Mouse (Mus musculus): ENCODE measurements around the gene Unc13d. TPM values are rescaled to one million over a fixed set of nuclear protein-coding genes. Genes with fewer than 3 reads are reported as not detected.
A peak's percentile ranks its signal among the peaks of the same experiment; 100 is the strongest.

Gene Unc13d
- polyA plus RNA-seq, 1 experiment: 56.4 TPM

DNA sequence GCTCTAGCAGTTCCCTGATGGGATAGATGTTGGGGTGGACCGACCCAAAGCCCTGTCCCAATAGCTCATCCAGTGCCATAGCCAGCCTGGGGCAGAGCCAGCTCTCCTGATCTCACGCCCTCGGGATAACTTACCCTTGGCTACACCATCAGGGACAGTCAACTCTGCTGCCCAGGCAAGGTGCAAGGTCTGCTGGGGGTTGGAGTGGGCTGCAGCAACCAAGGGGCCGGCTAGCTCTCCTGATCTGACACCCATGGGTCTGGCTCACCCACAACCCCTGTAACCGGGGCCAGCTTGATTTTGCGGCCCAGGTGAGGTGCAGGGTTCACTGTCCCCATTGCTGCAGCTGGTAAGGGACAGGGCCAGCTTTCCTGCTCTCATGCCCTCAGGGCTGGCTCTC, 13.8 kb upstream of the Unc13d start:
- Histone ChIP-seq H3K4me1 (ENCODE audit: control insufficient read depth, insufficient read depth, low read length) (peaks cover 10% of the 10 kb centered on the region), H3K4me3 (replicated peaks; ENCODE audit: extremely low read depth, low read depth, low read length) (no peak overlapping the region)
- WGBS: 90% methylated on average over 6 of the region's 6 CpGs
- DNase-seq: no peak
- TF ChIP-seq CTCF (IDR thresholded peaks at IDR 0.05; ENCODE audit: insufficient read depth, low read length) (no peak), POLR2A (IDR thresholded peaks at IDR 0.05; ENCODE audit: borderline replicate concordance, extremely low read depth, low read depth, low read length) (no peak)

DNA sequence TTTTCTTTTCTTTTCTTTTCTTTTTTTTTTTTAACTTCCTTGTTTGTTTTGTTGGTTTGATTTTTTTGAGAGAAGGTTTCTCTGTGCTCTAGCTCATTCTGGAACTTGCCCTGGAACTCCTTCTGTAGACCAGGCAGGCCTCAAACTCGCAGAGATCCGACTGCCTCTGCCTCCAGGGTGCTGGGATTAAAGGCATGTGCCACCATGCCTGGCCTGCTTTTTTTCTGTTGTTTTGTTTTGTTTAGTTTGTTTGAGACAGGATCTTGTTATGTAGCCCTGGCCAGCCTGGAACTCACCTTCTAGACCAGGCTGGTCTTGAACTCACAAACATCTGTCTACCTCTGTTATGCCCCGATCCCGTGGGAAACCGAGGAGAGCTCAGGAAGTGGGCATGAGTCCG, 11.8 kb upstream of the Unc13d start:
- 89% methylated on average over 6 of the region's 6 CpGs for WGBS
- TF ChIP-seq CTCF (IDR thresholded peaks at IDR 0.05; ENCODE audit: insufficient read depth, low read length): no peak
- no peak for TF ChIP-seq POLR2A (IDR thresholded peaks at IDR 0.05; ENCODE audit: borderline replicate concordance, extremely low read depth, low read depth, low read length)

DNA sequence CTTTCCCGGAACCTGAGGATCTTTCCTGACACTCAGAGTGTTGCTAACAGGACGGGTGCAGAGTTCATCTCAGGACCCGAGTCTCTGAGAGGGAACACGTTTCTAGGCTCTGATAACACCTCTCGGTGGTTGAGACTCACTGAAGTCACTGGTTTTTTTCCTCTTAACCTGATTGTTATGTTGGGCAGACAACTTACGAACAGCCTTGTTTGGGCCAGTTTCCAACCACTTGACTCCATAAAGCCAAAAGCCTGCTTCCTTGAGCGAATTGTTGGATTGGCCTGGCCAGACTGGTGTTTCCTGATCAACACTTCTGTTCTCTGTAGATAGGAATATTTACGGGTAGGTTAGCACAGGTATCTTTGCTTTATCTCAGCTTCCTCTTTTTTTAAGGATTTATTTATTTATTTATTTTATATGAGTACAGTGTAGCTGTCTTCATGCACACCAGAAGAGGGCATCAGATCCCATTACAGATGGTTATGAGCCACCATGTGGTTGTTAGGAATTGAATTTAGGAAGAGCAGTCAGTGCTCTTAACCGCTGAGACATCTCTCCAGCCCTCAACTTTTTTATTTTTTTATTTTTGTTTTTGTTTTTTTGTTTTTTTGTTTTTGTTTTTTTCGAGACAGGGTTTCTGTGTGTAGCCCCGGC, 11.1 kb upstream of the Unc13d start:
- DNase-seq: no peak
- WGBS: 50% methylated on average over 11 of the region's 11 CpGs
- H3K4me1 ChIP-seq (ENCODE audit: control insufficient read depth, insufficient read depth, low read length): peaks cover 15% of the 10 kb centered on the region
- H3K4me3 ChIP-seq (replicated peaks; ENCODE audit: extremely low read depth, low read depth, low read length): no peak overlapping the region
- TF ChIP-seq POLR2A (IDR thresholded peaks at IDR 0.05; ENCODE audit: borderline replicate concordance, extremely low read depth, low read depth, low read length): no peak
- no peak for TF ChIP-seq CTCF (IDR thresholded peaks at IDR 0.05; ENCODE audit: insufficient read depth, low read length)

More for the DNA sequence above, 11.8 kb upstream of the Unc13d start:
- Histone ChIP-seq H3K4me1 (ENCODE audit: control insufficient read depth, insufficient read depth, low read length) (peaks cover 16% of the 10 kb centered on the region), H3K4me3 (replicated peaks; ENCODE audit: extremely low read depth, low read depth, low read length) (no peak overlapping the region)
- no peak for DNase-seq

DNA sequence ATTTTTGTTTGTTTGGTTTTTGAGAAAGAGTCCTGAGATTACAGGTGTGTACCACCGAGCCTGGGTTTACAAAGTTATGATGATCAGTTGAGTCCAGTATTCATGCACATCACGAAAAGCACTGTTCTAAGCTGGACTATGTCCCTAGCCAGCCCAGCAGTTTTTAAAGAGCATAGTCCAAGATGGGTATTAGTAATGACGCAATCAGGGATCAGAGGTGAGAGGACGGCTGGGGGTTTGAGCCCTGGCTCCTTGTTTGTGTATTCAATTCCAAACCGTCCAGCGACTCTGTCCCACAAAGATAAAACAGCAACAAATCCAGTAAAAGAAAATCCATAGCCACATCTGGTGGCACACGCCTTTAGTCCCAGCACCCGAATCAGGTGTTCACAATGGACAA, 10.4 kb upstream of the Unc13d start:
- H3K4me1 ChIP-seq (ENCODE audit: control insufficient read depth, insufficient read depth, low read length): peaks cover 9% of the 10 kb centered on the region
- no peak overlapping the region for H3K4me3 ChIP-seq (replicated peaks; ENCODE audit: extremely low read depth, low read depth, low read length)
- TF ChIP-seq CTCF (IDR thresholded peaks at IDR 0.05; ENCODE audit: insufficient read depth, low read length): no peak
- no peak for TF ChIP-seq POLR2A (IDR thresholded peaks at IDR 0.05; ENCODE audit: borderline replicate concordance, extremely low read depth, low read depth, low read length)
- DNase-seq: no peak
- WGBS: 66% methylated on average over 8 of the region's 8 CpGs

DNA sequence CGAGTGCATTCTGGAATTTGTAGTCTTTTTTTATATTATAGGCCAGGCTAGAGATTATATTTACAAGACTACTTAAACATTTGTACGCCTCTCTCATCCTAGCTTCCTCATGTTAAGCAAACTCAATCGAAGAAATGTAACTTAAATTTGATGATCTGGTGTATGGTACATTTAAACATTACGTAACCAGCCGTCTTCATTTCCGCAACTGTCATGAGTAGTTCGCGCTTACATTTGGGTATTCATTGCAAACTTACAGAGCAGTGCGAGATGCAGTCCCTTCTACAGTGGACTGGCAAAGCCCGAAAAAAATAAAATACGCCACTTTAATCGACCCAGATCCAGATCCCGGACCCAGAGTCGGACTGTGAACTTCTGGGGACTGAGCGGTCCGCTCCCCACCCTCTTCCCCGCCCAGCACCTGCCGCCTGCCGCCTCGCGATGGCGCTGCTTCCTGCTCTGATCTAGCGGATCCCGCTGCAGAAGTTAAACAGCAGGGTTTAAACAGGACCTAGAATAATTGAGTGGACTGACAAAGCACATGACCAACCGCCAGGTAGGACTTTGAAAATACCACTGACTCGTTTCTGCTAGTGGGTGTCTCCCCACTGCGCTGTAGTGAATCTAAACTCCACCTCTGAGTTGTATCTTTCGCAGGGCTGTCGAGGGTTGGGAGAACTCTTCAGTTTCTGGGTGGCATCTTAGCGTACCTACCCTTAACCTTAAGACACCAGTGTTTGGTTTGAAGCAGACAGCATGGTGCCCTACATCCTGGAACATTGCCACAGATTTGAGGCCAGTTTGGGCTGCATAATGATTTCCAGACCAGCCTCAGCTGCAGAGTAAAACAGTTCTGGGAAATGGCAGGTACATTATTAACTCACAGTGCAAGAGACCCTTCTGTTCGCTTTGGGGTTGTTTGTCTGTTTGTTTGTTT, 9.7 kb upstream of the Unc13d start:
- peak; percentile 91 for DNase-seq
- WGBS: 2% methylated on average over 31 of the region's 31 CpGs

DNA sequence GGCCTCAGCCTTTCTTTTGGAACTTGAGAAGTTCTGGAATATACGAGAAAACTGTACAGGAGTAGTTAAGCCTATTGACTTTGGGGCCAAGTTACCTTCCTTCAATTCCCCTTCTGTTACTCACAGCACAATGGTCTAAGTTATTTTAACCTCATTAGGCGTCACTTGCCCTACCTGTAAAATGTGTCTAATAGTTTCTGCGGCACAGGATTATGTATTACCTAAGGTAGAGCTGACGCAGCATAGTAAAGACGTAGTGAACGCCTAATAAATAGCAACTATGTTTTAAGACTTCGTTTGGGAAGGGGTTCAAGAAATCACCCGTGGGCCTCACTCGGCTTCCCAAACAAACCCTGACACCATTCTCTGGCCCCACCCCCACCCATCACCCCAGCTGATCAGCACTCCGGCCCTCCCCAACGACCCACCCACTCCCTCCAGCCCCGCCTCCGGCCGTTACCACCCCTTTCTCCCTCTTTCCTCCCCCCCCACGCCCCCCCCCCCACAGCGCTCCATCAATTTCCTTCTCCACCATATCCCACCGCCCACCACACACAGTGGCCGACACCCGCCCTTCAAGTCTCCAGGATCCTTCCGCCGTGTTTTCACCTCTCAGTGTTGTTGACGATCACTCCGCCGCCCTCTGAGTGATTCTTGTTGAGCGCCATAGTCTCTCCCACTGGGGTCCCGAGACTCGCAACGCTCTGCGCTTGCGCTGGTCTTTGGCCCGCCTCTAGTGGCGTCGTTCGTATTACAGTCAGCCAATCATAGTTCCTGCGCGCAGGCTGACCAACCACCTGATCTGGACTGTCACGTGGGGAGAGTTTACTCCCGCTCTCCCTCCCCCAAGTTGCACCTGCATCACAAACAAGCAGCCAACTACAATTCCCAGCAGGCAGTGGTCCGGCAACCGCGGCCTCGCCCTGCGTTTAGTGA, 8.8 kb upstream of the Unc13d start, which contains the start of gene Wbp2:
Wbp2 (minus strand) TSS at position 738 of the 936 bp plus-strand sequence.
- WGBS: 3% methylated on average over 41 of the region's 43 CpGs
- DNase-seq: peak; percentile 96
- TF ChIP-seq POLR2A (IDR thresholded peaks at IDR 0.05; ENCODE audit: borderline replicate concordance, extremely low read depth, low read depth, low read length): peak; percentile 96
- no peak for TF ChIP-seq CTCF (IDR thresholded peaks at IDR 0.05; ENCODE audit: insufficient read depth, low read length)
- Histone ChIP-seq H3K4me3 (replicated peaks; ENCODE audit: extremely low read depth, low read depth, low read length) (peak within 1 kb of the TSS; percentile 90), H3K4me1 (ENCODE audit: control insufficient read depth, insufficient read depth, low read length) (peaks cover 9% of the 10 kb centered on the region)

More for the DNA sequence above, 9.7 kb upstream of the Unc13d start:
- peak overlapping the region; percentile 62 for H3K4me3 ChIP-seq (replicated peaks; ENCODE audit: extremely low read depth, low read depth, low read length)
- peaks cover 9% of the 10 kb centered on the region for H3K4me1 ChIP-seq (ENCODE audit: control insufficient read depth, insufficient read depth, low read length)
- peak; percentile 76 for TF ChIP-seq CTCF (IDR thresholded peaks at IDR 0.05; ENCODE audit: insufficient read depth, low read length)
- peak; percentile 54; the same call in 1 of the 2 replicates for TF ChIP-seq POLR2A (IDR thresholded peaks at IDR 0.05; ENCODE audit: borderline replicate concordance, extremely low read depth, low read depth, low read length)

DNA sequence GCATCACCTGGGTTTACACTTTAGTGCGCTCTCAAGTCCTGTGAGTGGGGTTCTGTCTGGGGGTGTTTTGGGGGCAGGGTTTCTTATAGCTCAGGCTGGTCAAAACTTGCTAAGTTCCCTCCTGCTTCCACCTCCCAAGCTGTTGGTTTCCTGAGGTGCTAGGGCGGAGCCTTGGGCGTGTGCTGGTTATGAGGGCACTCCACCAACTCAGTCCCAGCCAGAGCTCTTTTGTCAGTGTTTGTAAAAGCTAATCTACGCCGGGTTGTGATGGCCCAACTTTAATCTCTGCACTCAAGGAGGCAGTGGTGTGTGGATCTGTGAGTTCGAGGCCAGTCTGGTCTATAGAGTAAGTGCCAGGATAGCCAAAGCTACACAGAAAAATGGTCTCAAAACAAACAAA, 6.4 kb upstream of the Unc13d start:
- WGBS: 68% methylated on average over 6 of the region's 6 CpGs
- H3K4me1 ChIP-seq (ENCODE audit: control insufficient read depth, insufficient read depth, low read length): peaks cover 9% of the 10 kb centered on the region
- TF ChIP-seq POLR2A (IDR thresholded peaks at IDR 0.05; ENCODE audit: borderline replicate concordance, extremely low read depth, low read depth, low read length) (no peak), CTCF (IDR thresholded peaks at IDR 0.05; ENCODE audit: insufficient read depth, low read length) (no peak)
- no peak for DNase-seq
- no peak overlapping the region for H3K4me3 ChIP-seq (replicated peaks; ENCODE audit: extremely low read depth, low read depth, low read length)

DNA sequence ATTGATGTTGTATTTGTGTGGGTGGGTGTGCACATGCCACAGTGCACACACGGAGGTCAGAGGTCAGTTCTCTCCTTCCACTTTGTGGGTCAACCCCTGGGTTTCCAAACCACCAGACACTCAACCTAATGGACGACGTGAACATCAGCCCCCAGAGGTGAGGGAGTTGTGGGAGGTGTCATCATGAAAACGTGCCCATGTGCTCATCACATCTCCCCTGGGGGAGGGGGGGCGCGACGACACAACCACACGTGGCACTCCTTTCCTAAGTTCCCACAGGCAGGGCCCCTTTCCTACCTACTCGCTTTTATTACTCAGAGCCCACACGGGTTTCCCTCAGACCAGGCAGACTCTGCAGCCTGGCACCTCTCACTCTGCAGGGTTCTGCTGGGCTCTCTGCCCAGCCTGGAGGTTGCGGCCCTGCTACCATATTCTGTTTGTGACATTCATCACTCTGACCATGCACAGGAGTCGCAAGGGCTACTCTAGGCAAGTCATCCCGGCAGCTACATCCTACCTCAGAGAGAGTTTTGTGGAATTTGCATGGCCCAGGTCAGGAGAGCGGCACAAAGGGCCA, 5.4 kb upstream of the Unc13d start:
- H3K4me1 ChIP-seq (ENCODE audit: control insufficient read depth, insufficient read depth, low read length): peaks cover 12% of the 10 kb centered on the region
- 86% methylated on average over 14 of the region's 14 CpGs for WGBS
- no peak for DNase-seq
- H3K4me3 ChIP-seq (replicated peaks; ENCODE audit: extremely low read depth, low read depth, low read length): no peak overlapping the region
- TF ChIP-seq CTCF (IDR thresholded peaks at IDR 0.05; ENCODE audit: insufficient read depth, low read length): no peak
- TF ChIP-seq POLR2A (IDR thresholded peaks at IDR 0.05; ENCODE audit: borderline replicate concordance, extremely low read depth, low read depth, low read length): no peak

Data from lung, adult 2 months (tissue).